Mouse (Mus musculus) E14TG2a.4 (cell line): ENCODE data around the gene Pip5k1a.

Source experiments
- CTCF ChIP-seq: conservative IDR thresholded peaks from 2 replicates; pipeline ENCODE4 v1.5.1; 2014; ENCODE audit warnings: low read length
- NANOG ChIP-seq: IDR thresholded peaks from 2 replicates; pipeline ENCODE4 v1.6.1; 2014; ENCODE audit warnings: borderline replicate concordance, low read length, mixed read lengths
- POU5F1 ChIP-seq: IDR thresholded peaks from 2 replicates; pipeline ENCODE4 v1.6.1; 2014; ENCODE audit warnings: low read length, borderline replicate concordance

GRCm38 (mm10) chr3:95025202-95025601 is 81.5 kb downstream of the Pip5k1a start:
- no peak for TF ChIP-seq CTCF
- TF ChIP-seq NANOG = no peak
- no peak for TF ChIP-seq POU5F1
